Mouse (Mus musculus): ENCODE results near the gene Klri2.
"Not testable (repeated sequence)": the region's sequence is repeated elsewhere in the genome, so short reads cannot be mapped to it uniquely, and the experiment has no call there.

Gene Klri2
- long read RNA-seq, experiment 1 = 0 reads
- long read RNA-seq, experiment 2 = 0 reads

GRCm38 (mm10) chr6:129740069-129740721, at the start of gene Klri2:
Gene Klri2 (minus strand): TSS chr6:129740484.
- intact Hi-C loops (cut with DNase I) = loop anchor here (5.0 kb wide), 1 partner anchor 43 kb away; no protein-coding TSS in a partner anchor

- intact Hi-C loops (cut with DNase I) = not testable (repeated sequence)
These were observed 43.9 kb upstream of the Klri2 start, which contains the start of gene Gm156 for GRCm38 (mm10) chr6:129784170-129784569. Gene Gm156 (minus strand): TSS chr6:129784270.

GRCm38 (mm10) chr6:129747654-129748032, 7.4 kb upstream of the Klri2 start:
- intact Hi-C loops (cut with DNase I) = no loop called here

DNA sequence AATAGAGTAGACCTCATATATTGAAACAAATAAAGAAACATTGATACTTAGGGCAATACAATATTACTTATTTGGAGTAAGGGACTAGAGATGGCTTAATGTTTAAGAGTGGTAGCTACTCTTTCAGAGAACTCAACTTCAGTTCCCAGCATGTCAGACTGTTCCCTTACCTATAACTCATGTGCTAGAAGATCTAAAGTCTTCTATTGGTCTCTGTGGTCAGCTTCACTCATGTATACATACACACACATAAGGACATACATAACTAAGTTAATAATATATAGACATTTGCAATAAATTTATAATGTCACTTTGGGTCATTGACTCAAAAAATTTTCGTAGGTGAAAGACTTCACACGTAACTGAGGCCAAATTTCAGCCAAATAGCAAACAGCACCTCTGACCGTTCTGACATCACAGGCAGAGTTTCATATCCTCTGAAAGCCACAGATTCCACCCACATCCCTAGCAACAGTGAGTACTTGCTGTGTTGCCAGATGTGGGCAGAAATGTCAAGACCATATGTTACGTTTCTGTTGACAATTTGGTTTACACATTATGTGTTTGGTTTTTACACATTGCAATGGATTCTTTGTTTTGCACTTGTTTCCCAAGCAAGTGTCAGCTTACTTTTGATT, 6.9 kb upstream of the Klri2 start:
- intact Hi-C loops (cut with DNase I) = no loop called here

- intact Hi-C loops (cut with DNase I) = no loop called here
These were observed 5.9 kb upstream of the Klri2 start for GRCm38 (mm10) chr6:129746151-129746550.

DNA sequence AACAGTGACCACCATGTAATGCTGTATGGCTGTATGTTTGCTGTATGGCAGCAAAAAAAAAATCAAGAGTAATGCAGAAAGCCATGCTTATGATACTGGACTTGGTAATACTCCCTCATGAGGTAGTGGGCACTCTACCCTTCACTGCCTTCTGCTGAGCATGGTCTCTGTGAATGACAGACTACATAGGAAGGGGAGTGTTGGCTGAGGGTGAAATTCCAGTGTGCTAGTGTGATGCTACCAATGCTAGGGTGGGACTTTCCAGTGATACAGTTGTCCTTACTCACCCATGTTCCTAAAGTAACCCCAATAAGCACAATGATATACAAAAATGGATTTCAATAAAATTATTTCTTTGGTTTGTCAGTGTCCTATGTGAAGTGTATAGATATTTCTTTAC, 3.9 kb downstream of the Klri2 start:
- intact Hi-C loops (cut with DNase I) = no loop called here

DNA sequence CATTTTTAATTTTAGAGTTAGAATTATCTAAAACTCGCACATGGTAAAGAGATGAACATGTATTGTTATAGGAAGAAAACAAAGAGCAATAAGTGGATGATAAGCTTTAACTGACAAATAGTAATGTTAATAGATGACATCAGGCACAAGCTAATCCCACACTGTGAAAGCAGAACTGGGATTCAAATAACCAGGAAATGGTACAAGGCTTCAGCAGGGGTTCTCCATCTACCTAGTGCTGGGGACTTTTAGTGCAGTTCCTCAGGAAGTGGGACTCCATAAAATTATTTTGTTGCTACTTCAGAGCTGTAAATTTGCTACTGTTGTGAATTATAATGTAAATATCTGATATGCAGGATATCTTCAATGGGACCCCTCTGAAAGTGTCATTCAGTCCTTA, 13.0 kb downstream of the Klri2 start:
- intact Hi-C loops (cut with DNase I) = no loop called here

DNA sequence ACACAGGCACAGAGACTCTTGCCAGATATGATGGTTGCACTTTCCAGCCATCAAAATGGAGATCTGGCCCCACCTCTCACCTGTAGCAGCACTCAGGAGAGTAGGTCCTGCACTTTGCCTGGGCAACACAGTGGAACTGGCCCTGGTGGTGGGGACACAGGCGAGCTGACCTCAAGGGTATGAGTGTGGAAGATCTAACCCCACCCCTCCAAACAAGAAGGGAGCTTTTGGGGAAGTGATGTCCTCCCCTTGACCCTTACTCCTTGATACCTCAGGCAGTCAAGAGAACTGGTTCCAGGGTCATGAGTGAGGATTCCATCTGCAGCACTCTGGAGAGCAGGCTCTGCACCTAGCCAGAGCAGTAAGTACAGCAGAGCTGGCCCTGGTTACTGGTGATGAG, 18.9 kb downstream of the Klri2 start:
- intact Hi-C loops (cut with DNase I) = no loop called here

- intact Hi-C loops (cut with DNase I) = no loop called here
These were observed 19.8 kb downstream of the Klri2 start for GRCm38 (mm10) chr6:129720487-129720886.

- intact Hi-C loops (cut with DNase I) = no loop called here
These were observed 23.3 kb downstream of the Klri2 start, which contains the start of gene Klri1 for GRCm38 (mm10) chr6:129717032-129717431. Gene Klri1 (minus strand): TSS chr6:129717132.

DNA sequence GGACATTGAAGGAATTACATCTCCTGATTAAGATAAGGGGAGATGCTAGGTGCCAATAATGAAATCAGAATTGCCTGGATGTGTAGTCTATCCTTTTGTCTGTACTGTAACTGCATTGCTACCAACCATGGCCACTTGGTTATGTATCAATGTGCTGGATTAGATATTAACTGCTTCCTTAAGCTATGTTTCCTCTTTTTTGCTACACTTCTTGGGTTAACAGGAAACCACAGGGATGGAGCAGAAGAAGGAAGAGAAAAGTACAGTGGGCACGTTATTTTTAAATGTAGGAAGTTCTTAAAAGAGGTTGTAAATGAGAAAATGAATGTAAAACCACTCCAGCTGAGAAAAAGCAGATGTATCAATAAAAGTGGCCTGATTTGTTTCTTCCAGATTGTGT, 26.7 kb downstream of the Klri2 start:
- intact Hi-C loops (cut with DNase I) = no loop called here

- intact Hi-C loops (cut with DNase I) = not testable (repeated sequence)
These were observed 48.8 kb downstream of the Klri2 start for GRCm38 (mm10) chr6:129691436-129691835.

DNA sequence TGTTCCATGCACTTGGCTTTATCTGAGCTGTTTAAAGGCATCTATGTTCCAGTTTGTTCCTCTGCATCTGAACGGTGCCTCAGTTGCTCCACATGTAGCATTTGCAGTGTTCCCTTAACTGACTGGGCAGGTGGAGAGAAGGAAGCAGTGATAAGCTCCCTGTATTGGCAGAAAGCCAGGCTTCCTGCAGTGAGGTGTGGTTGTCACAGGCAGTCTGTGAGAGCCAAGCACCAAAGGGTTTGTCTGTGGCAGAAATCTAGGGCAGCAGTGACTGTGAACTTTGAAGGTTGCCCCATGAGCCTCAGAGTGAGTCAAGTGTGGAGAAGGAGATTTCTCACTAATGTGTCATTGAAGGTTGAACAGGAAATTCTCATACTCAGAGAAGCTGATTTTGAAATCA, 59.9 kb downstream of the Klri2 start:
- intact Hi-C loops (cut with DNase I) = no loop called here

Small RNA genes within 50 kb of the gene (microRNA-seq; reads per million reads assigned to microRNA genes)
- 0 reads per million in 2 experiments for gene Mir680-1

Measured in adrenal gland (tissue).